Mouse (Mus musculus) embryonic fibroblast, embryonic 13.5 days (primary cell): ENCODE results near the gene Cbs.

ENCODE experiments used
- CTCF ChIP-seq: IDR thresholded peaks from 2 replicates; pipeline ENCODE4 v1.5.1; 2011; ENCODE audit warnings: mild to moderate bottlenecking, control low read depth, low read length, moderate library complexity, borderline replicate concordance; ENCODE audit not compliant: insufficient read depth
- POLR2A ChIP-seq: IDR thresholded peaks from 2 replicates; pipeline ENCODE4 v1.6.1; 2011; ENCODE audit warnings: low read depth, mild to moderate bottlenecking, control low read depth, low read length, moderate library complexity

DNA sequence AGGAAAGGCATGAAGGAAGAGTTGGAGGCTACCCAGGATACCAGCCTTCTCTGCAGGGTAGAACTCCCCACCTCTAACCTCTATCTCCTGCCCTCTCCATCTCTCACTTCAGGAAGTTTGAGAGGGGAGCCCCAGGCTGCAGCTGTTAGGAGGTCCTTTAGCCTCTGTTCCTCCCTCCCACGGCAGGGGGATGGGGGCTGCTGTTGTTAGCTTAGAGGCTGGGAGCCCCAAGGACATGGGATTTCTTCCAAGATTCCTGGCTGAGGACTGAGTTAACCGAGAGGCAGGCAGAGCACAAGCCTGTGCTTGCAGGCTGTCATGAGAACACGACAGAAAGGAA, 49.2 kb upstream of the Cbs start:
- TF ChIP-seq CTCF (no peak), POLR2A (no peak)
